Mouse (Mus musculus) embryonic facial prominence, embryonic 14.5 days (tissue): Measurements from ENCODE around the gene Glis1. TPM values are rescaled to one million over a fixed set of nuclear protein-coding genes. Genes with fewer than 3 reads are reported as not detected.

Experiments used
- ATAC-seq: fragments of 200-750 bp; cut with Nextera tagmentation; 2 replicates; pipeline ENCODE4 v1.8.0; 2017; ENCODE audit warnings: low read depth, moderate number of reproducible peaks, moderate TSS enrichment
- DNase-seq: peaks from one replicate; pipeline ENCODE4 v3.0.0-alpha.2; 2015; ENCODE audit warnings: low spot score
- H3K27ac ChIP-seq: fragments of 300-500 bp; sonication (generic); replicated peaks from 2 replicates; pipeline ENCODE4 v1.5.1; 2014; ENCODE audit warnings: low read depth, mild to moderate bottlenecking, low read length, moderate library complexity
- H3K27me3 ChIP-seq: fragments of 300-500 bp; sonication (generic); replicated peaks from 2 replicates; pipeline ENCODE4 v1.6.1; 2014; ENCODE audit warnings: low read length; ENCODE audit not compliant: control insufficient read depth, insufficient read depth
- H3K36me3 ChIP-seq: fragments of 300-500 bp; sonication (generic); 2 replicates; pipeline ENCODE4 v1.6.1; 2014; ENCODE audit warnings: low read length, mixed read lengths; ENCODE audit not compliant: control insufficient read depth, insufficient read depth
- H3K4me1 ChIP-seq: fragments of 300-500 bp; sonication (generic); 2 replicates; pipeline ENCODE4 v1.6.1; 2014; ENCODE audit warnings: antibody characterized with exemption, low read length; ENCODE audit not compliant: control insufficient read depth, insufficient read depth
- H3K4me2 ChIP-seq: fragments of 300-500 bp; sonication (generic); 2 replicates; pipeline ENCODE4 v1.6.1; 2014; ENCODE audit warnings: low read depth, mild to moderate bottlenecking, low read length, moderate library complexity, mixed read lengths
- H3K4me3 ChIP-seq: fragments of 300-500 bp; sonication (generic); 2 replicates; pipeline ENCODE4 v1.5.1; 2014; ENCODE audit warnings: low read depth, mild to moderate bottlenecking, low read length
- H3K9ac ChIP-seq: fragments of 300-500 bp; sonication (generic); 2 replicates; pipeline ENCODE4 v1.6.1; 2014; ENCODE audit warnings: low read depth, mild to moderate bottlenecking, low read length, moderate library complexity, mixed read lengths
- H3K9me3 ChIP-seq: fragments of 300-500 bp; sonication (generic); 2 replicates; pipeline ENCODE4 v1.6.1; 2016; ENCODE audit warnings: low read length; ENCODE audit not compliant: control insufficient read depth
- WGBS: fragments of 180-500 bp; shearing (Covaris S2); extraction: QIAGEN DNeasy Blood & Tissue Kit; methylation state at CpG from one replicate; pipeline ENCODE4 v1.1.7; 2014; 5-methylcytosine and 5-hydroxymethylcytosine counted together
- polyA plus RNA-seq: library from polyadenylated mRNA; unstranded; fragments of >200 nt; fragmentation: Nextera tagmentation; extraction: Ambion mirVana; gene quantifications from 2 replicates; pipeline ENCODE4 v1.2.1, GENCODE M21; 2014

Gene Glis1
- polyA plus RNA-seq, 1 experiment from 2014 or later: 10.8 TPM

DNA sequence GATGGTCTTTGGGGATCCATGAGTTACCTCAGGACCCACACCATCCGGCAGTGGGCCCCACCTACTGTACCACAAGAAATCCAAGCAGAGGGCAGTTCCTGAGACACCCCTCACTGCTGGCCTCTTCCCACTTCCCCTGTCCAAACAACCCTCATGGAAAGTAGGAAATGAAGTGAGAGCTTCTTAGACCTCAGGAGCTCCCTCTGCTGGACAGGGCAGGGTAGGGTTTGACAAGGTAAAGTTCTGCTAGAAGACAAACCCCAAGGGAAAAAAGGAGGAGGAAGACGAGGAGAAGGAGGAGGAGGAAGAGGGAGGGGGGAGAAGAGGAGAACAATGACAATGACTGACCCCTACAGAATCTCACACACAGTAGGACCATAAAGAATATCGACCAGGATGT, 203.3 kb downstream of the Glis1 start:
- no peaks in the 10 kb centered on the region for H3K9me3 ChIP-seq
- no peak overlapping the region for H3K9ac ChIP-seq
- no peak overlapping the region for H3K4me2 ChIP-seq
- 0 out of 2 replicates have a peak, but pooled peaks cover 2% of the 10 kb centered on the region for H3K27me3 ChIP-seq
- no peak overlapping the region for H3K4me3 ChIP-seq
- H3K36me3 ChIP-seq: 0 out of 2 replicates have a peak, but pooled peaks cover 4% of the 10 kb centered on the region
- peaks cover 3% of the 10 kb centered on the region; the same call in 1 of the 2 replicates for H3K4me1 ChIP-seq
- ATAC-seq (no peak), DNase-seq (no peak)
- H3K27ac ChIP-seq: no peak overlapping the region
- 56% methylated on average over 3 of the region's 3 CpGs for WGBS

DNA sequence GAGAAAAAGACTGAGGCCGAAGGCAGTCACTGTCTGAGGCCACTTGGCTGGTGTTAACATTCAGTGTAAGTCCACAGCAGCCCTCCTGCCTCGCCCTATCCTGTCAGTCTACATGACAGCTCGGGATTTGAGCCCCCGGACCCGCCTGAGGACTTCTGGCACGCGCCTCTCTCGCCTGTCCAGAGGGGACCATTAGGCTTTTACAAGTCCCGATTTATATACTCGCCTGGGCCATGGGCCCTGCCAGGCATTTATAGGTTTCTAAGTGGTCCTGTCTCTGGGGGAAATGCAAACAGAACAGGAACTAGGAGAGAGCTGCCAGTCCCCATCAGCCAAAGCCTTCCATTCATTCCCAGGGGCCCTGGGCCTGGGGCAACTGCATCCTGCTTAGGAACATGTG, 203.9 kb downstream of the Glis1 start:
- 76% methylated on average over 10 of the region's 10 CpGs for WGBS
- ATAC-seq (no peak), DNase-seq (no peak)
- Histone ChIP-seq H3K9ac (no peak overlapping the region), H3K27ac (no peak overlapping the region), H3K27me3 (0 out of 2 replicates have a peak, but pooled peaks cover 2% of the 10 kb centered on the region), H3K4me3 (no peak overlapping the region), H3K4me1 (peaks cover 3% of the 10 kb centered on the region; the same call in 1 of the 2 replicates), H3K9me3 (no peaks in the 10 kb centered on the region), H3K4me2 (no peak overlapping the region), H3K36me3 (no peaks in the 10 kb centered on the region)

DNA sequence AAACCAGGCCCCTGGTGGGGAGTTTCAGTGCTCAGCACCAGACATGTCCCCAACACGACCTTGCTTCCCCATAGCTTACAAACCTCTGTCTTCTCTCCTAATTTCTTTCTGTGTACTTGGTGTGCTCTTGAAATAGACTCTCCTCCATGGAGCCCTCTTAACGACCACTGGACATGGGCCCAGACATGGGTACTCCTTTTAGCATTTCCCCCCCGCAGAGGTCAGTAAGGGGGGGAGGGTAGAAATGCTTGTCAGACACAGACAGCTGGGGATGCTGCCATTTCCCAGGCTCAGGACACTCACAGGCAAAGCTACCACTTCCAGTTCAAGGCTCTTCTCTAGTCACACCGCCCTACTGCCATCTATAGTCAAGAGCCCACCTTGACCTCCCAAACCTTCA, 207.2 kb downstream of the Glis1 start:
- no peak for ATAC-seq
- Histone ChIP-seq H3K4me2 (no peak overlapping the region), H3K27me3 (no peaks in the 10 kb centered on the region), H3K4me1 (peaks cover 3% of the 10 kb centered on the region; the same call in 1 of the 2 replicates), H3K9me3 (no peaks in the 10 kb centered on the region), H3K27ac (no peak overlapping the region), H3K4me3 (no peak overlapping the region), H3K9ac (no peak overlapping the region), H3K36me3 (no peaks in the 10 kb centered on the region)
- no peak for DNase-seq
- 55% methylated on average over 4 of the region's 4 CpGs for WGBS

DNA sequence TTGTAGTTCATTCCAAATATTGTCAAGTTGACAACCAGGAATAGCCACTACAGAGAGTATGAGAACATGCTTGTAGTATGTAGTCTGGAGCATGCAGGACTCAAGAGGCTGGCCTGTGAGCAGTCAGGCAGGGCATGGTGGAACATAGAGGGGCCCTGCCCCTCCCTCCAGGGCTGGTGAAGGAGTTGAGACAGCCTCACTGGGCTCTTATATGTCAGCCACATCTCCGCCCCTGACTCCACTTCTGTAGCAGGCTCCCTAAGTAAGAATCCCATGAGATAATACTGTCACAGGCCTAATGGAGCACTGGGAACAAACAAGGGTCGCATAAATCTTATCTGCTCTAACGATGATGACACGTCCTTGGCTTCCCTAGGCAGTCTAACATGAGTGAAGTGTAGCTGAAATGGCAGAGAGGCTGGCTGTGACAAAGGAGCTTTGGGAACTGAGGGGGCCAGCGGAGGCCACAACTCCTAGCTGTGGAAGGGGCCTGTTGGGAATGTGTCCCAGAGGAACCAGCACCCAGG, 214.6 kb downstream of the Glis1 start:
- H3K4me1 ChIP-seq: peaks cover 13% of the 10 kb centered on the region
- H3K4me3 ChIP-seq: no peak overlapping the region
- ATAC-seq (no peak), DNase-seq (no peak)
- peaks cover 3% of the 10 kb centered on the region; the same call in 1 of the 2 replicates for H3K27me3 ChIP-seq
- no peak overlapping the region for H3K27ac ChIP-seq
- no peak overlapping the region for H3K9ac ChIP-seq
- no peak overlapping the region for H3K4me2 ChIP-seq
- 88% methylated on average over 5 of the region's 5 CpGs for WGBS
- H3K9me3 ChIP-seq: no peaks in the 10 kb centered on the region
- no peaks in the 10 kb centered on the region for H3K36me3 ChIP-seq

DNA sequence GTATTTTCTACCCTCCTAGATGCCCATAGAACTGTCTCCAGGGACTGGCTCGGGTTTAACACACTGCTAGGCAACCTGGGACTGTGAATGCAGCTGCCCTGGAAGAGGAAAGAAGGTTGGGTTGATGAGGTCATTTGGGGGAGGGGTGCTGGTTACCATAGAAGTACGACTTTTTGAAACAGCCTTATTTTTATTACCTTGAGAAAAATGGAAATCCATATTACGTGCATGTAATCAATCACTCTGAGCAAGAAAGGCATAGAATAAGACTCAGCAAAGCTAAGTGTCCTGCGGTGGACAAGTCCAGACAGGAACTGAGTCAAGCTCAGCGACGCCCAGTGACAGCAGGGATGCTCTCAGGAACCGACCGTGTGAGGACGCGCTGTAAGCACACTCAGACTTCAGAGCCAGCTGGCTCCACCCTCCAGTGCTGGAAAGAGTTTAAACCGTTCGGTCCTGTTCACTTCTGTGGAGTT, 216.7 kb downstream of the Glis1 start:
- no peaks in the 10 kb centered on the region for H3K36me3 ChIP-seq
- DNase-seq: no peak
- WGBS: 27% methylated on average over 12 of the region's 12 CpGs
- peaks cover 16% of the 10 kb centered on the region for H3K4me1 ChIP-seq
- peak overlapping the region; percentile 19 for H3K4me2 ChIP-seq
- no peak overlapping the region for H3K27ac ChIP-seq
- H3K27me3 ChIP-seq: peaks cover 3% of the 10 kb centered on the region; the same call in 1 of the 2 replicates
- no peak overlapping the region for H3K4me3 ChIP-seq
- H3K9me3 ChIP-seq: no peaks in the 10 kb centered on the region
- no peak overlapping the region for H3K9ac ChIP-seq
- peak; percentile 45 for ATAC-seq

DNA sequence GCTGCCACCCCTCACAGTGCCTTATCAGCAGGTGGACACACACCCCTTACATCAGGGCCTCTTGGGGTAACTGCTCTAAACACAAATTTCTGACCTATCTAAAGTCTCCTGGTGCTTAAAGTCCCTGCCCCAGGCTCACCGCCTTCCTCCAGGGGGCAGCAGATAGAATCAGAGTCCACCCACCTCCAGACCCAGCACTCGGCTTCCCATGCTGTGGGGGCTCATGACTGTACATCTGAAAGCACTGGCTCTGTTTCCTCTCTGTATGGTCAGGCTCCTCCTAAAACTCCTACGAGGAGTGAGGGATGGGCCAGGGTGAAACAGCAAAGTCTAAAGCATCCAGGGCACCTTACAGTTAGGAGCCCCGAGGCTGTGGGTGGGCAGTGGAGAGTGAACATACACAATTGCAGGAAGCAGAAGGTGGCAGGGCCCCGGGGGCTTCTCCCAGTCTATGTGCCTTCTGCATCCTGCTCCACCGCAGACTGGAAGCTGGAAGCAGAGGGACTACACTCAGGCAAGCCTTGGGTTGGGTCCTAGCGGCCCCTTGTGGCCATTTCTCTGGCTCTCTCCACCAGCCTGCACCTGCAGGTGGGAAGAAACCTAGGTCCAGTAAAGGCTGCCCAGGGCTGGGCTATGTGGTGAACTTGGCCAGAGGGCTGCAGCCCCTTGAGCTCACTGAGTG, 218.3 kb downstream of the Glis1 start:
- H3K9ac ChIP-seq: no peak overlapping the region
- no peaks in the 10 kb centered on the region for H3K9me3 ChIP-seq
- WGBS: 11% methylated on average over 7 of the region's 7 CpGs
- peaks cover 16% of the 10 kb centered on the region for H3K4me1 ChIP-seq
- H3K27me3 ChIP-seq: peaks cover 3% of the 10 kb centered on the region; the same call in 1 of the 2 replicates
- ATAC-seq (peak; percentile 91), DNase-seq (peak; percentile 89)
- no peak overlapping the region for H3K27ac ChIP-seq
- no peaks in the 10 kb centered on the region for H3K36me3 ChIP-seq
- no peak overlapping the region for H3K4me2 ChIP-seq
- H3K4me3 ChIP-seq: no peak overlapping the region

DNA sequence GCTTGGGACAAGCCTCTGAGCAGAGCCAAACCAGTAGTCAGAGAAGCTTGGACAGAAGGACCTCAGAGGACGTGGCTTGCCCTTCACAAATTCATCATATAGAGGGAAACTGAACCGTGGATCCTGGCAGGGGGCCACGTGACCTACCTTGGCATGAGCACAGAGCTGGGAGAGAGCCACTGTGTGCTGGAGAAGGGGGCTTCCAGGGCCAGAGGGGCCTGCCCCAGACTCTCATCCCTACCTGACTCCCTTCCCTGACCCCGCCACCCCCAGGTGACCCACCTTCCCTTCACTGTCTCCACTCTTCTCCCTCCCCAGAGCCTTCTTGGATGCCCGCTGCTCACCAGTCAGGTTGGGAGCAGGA, 218.9 kb downstream of the Glis1 start:
- H3K9ac ChIP-seq: no peak overlapping the region
- DNase-seq (no peak), ATAC-seq (no peak)
- no peak overlapping the region for H3K27ac ChIP-seq
- H3K36me3 ChIP-seq: no peaks in the 10 kb centered on the region
- 74% methylated on average over 5 of the region's 5 CpGs for WGBS
- no peak overlapping the region for H3K4me3 ChIP-seq
- peaks cover 16% of the 10 kb centered on the region for H3K4me1 ChIP-seq
- H3K4me2 ChIP-seq: no peak overlapping the region
- H3K27me3 ChIP-seq: peaks cover 3% of the 10 kb centered on the region; the same call in 1 of the 2 replicates
- H3K9me3 ChIP-seq: no peaks in the 10 kb centered on the region

DNA sequence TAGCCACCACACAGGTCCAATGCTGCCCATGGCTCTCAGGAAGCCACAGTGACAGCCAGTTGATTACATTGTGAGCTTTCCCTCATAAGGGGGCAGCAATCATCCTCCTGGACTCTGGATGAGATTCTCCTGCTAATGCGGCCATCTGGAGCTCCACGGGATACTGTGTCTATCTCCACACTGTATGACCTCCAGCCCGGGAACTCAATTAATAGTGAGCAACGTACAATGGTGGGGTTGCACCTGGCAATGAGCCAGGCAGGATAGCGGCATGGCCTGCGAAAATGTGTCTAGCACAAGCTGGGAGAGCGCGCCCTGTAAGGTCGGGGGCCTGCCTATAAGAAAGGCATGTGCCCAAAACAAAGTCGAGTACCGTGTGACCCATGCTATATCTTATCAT, 226.3 kb downstream of the Glis1 start:
- H3K4me1 ChIP-seq: no peaks in the 10 kb centered on the region
- H3K36me3 ChIP-seq: no peaks in the 10 kb centered on the region
- DNase-seq: no peak
- no peaks in the 10 kb centered on the region for H3K9me3 ChIP-seq
- no peak for ATAC-seq
- H3K4me2 ChIP-seq: no peak overlapping the region
- no peak overlapping the region for H3K4me3 ChIP-seq
- no peak overlapping the region for H3K9ac ChIP-seq
- H3K27ac ChIP-seq: no peak overlapping the region
- H3K27me3 ChIP-seq: no peaks in the 10 kb centered on the region
- WGBS: 85% methylated on average over 11 of the region's 11 CpGs

DNA sequence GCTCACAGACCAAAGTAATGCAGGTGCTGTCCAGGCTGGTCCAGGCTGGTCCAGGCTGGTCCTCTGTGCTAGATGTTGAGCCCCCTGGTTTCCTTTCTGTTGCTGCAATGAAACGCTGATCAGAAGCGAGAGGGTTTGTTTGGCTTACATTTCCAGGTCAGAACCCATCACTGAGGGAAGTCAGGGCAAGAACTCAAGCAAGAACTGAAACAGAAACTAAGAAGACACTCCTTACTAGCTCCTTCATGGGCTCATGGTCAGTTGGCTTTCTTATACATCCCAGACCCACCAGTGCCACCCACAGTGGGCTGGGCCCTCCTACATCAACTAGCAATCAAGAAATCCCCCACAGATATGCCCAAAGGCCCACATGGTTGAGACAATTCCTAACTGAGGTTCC, 234.1 kb downstream of the Glis1 start:
- Histone ChIP-seq H3K9me3 (no peaks in the 10 kb centered on the region), H3K4me1 (peaks cover 2% of the 10 kb centered on the region; the same call in 1 of the 2 replicates), H3K27ac (no peak overlapping the region), H3K9ac (no peak overlapping the region), H3K4me3 (no peak overlapping the region), H3K36me3 (no peaks in the 10 kb centered on the region), H3K27me3 (no peaks in the 10 kb centered on the region; the same call in 1 of the 2 replicates), H3K4me2 (no peak overlapping the region)
- WGBS: 86% methylated on average over 2 of the region's 2 CpGs
- no peak for DNase-seq
- ATAC-seq: no peak
